Mouse (Mus musculus) small intestine, adult 2 months (tissue): ENCODE results near the gene Gpr182.

ENCODE experiments used
- CTCF ChIP-seq: fragments of 200-500 bp; IDR thresholded peaks from 2 replicates; pipeline ENCODE4 v1.5.1; 2012; ENCODE audit warnings: low read depth, mild to moderate bottlenecking, control low read depth, inconsistent platforms, low read length, moderate library complexity, mixed read lengths; ENCODE audit not compliant: insufficient replicate concordance, insufficient read length; ENCODE audit errors: extremely low read depth
- POLR2A ChIP-seq: fragments of 200-500 bp; IDR thresholded peaks from 2 replicates; pipeline ENCODE4 v1.6.1; 2012; ENCODE audit warnings: low read depth, mild to moderate bottlenecking, control low read depth, inconsistent platforms, low read length, moderate library complexity

DNA sequence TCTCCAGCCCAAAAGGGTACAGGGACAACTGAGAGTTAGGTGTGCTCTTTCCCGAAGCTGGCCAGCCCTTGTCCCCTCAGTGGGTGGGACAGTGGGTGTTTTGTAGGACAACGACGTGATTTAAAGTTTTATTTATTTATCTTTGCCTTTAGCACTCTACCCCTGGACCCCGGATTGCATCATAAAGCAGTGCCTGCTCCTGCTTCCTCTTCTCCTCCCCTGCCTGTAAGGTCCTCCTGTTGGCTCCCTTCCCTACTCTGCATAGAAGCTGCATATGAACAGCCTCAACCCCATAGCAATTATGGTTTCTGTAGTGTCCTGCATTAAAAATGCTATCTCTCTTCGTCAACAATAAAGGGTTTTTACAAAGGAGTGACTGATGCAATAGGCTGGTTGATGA is 20.1 kb downstream of the Gpr182 start:
- TF ChIP-seq POLR2A (no peak), CTCF (no peak)
